Mouse (Mus musculus) heart, embryonic 15.5 days (tissue): ENCODE results near the gene Adgrf5. TPM values are rescaled to one million over a fixed set of nuclear protein-coding genes. Genes with fewer than 3 reads are reported as not detected.
A peak's percentile ranks its signal among the peaks of the same experiment; 100 is the strongest.

Experiments
- ATAC-seq: fragments of 200-750 bp; cut with Nextera tagmentation; replicated peaks from 2 replicates; pipeline ENCODE4 v1.8.0; 2017; ENCODE audit warnings: low read depth, moderate TSS enrichment; ENCODE audit not compliant: insufficient number of reproducible peaks, insufficient read depth, low FRiP score
- H3K27ac ChIP-seq: fragments of 300-500 bp; sonication (generic); 2 replicates; pipeline ENCODE4 v1.5.1; 2015; ENCODE audit warnings: mild to moderate bottlenecking, inconsistent platforms
- H3K27me3 ChIP-seq: fragments of 300-500 bp; sonication (generic); 2 replicates; pipeline ENCODE4 v1.6.1; 2015; ENCODE audit warnings: inconsistent platforms
- H3K36me3 ChIP-seq: fragments of 300-500 bp; sonication (generic); 2 replicates; pipeline ENCODE4 v1.6.1; 2015; ENCODE audit warnings: mild to moderate bottlenecking, inconsistent platforms
- H3K4me1 ChIP-seq: fragments of 300-500 bp; sonication (generic); replicated peaks from 2 replicates; pipeline ENCODE4 v1.6.1; 2015; ENCODE audit warnings: inconsistent platforms
- H3K4me2 ChIP-seq: fragments of 300-500 bp; sonication (generic); 2 replicates; pipeline ENCODE4 v1.6.1; 2015; ENCODE audit warnings: inconsistent platforms, mild to moderate bottlenecking, moderate library complexity
- H3K4me3 ChIP-seq: fragments of 300-500 bp; sonication (generic); 2 replicates; pipeline ENCODE4 v1.5.1; 2015; ENCODE audit warnings: mild to moderate bottlenecking, inconsistent platforms
- H3K9ac ChIP-seq: fragments of 300-500 bp; sonication (generic); 2 replicates; pipeline ENCODE4 v1.6.1; 2015; ENCODE audit warnings: mild to moderate bottlenecking, inconsistent platforms
- H3K9me3 ChIP-seq: fragments of 300-500 bp; sonication (generic); replicated peaks from 2 replicates; pipeline ENCODE4 v1.6.1; 2016; ENCODE audit warnings: inconsistent platforms
- WGBS: fragments of 180-500 bp; shearing (Covaris S2); methylation state at CpG from one replicate; pipeline ENCODE4 v1.1.7; 2015; ENCODE audit warnings: mixed read lengths; 5-methylcytosine and 5-hydroxymethylcytosine counted together
- polyA plus RNA-seq: library from polyadenylated mRNA; unstranded; fragments of >200 nt; fragmentation: Nextera tagmentation; extraction: Ambion mirVana; gene quantifications from 2 replicates; pipeline ENCODE4 v1.2.1, GENCODE M21; 2015

Adgrf5 gene
- polyA plus RNA-seq, 1 experiment from 2014 or later: 20.5 TPM

GRCm38 (mm10) chr17:43378703-43379102 is 18.5 kb downstream of the Adgrf5 start:
- H3K27ac ChIP-seq: no peak overlapping the region
- ATAC-seq: no peak
- no peaks in the 10 kb centered on the region for H3K36me3 ChIP-seq
- no peaks in the 10 kb centered on the region for H3K27me3 ChIP-seq
- no peak overlapping the region for H3K9ac ChIP-seq
- H3K4me1 ChIP-seq: peaks cover 10% of the 10 kb centered on the region
- no peak overlapping the region for H3K4me2 ChIP-seq
- H3K9me3 ChIP-seq: no peaks in the 10 kb centered on the region
- no peak overlapping the region for H3K4me3 ChIP-seq
- WGBS: 46% methylated on average over 5 of the region's 5 CpGs

GRCm38 (mm10) chr17:43386331-43386730 is 26.1 kb downstream of the Adgrf5 start:
- no peaks in the 10 kb centered on the region for H3K27me3 ChIP-seq
- H3K4me1 ChIP-seq: peaks cover 11% of the 10 kb centered on the region
- no peak overlapping the region for H3K4me2 ChIP-seq
- H3K36me3 ChIP-seq: no peaks in the 10 kb centered on the region
- no peak overlapping the region for H3K4me3 ChIP-seq
- no peak for ATAC-seq
- no peak overlapping the region for H3K27ac ChIP-seq
- H3K9ac ChIP-seq: no peak overlapping the region
- WGBS: 82% methylated on average over 5 of the region's 5 CpGs
- H3K9me3 ChIP-seq: no peaks in the 10 kb centered on the region

GRCm38 (mm10) chr17:43387171-43387570 is 26.9 kb downstream of the Adgrf5 start:
- H3K4me1 ChIP-seq: peaks cover 11% of the 10 kb centered on the region
- H3K27me3 ChIP-seq: no peaks in the 10 kb centered on the region
- H3K27ac ChIP-seq: no peak overlapping the region
- WGBS: 22% methylated on average over 3 of the region's 3 CpGs
- no peaks in the 10 kb centered on the region for H3K36me3 ChIP-seq
- H3K9me3 ChIP-seq: no peaks in the 10 kb centered on the region
- no peak overlapping the region for H3K4me2 ChIP-seq
- no peak overlapping the region for H3K4me3 ChIP-seq
- ATAC-seq: no peak
- no peak overlapping the region for H3K9ac ChIP-seq

- H3K27ac ChIP-seq: peak overlapping the region; percentile 47
- 75% methylated on average over 11 of the region's 11 CpGs for WGBS
- ATAC-seq: no peak
These were observed 29.0 kb downstream of the Adgrf5 start for GRCm38 (mm10) chr17:43389256-43389655.

GRCm38 (mm10) chr17:43392191-43392590 is 31.9 kb downstream of the Adgrf5 start:
- H3K36me3 ChIP-seq: no peaks in the 10 kb centered on the region
- no peak overlapping the region for H3K27ac ChIP-seq
- no peak overlapping the region for H3K9ac ChIP-seq
- H3K27me3 ChIP-seq: no peaks in the 10 kb centered on the region
- no peak for ATAC-seq
- peaks cover 6% of the 10 kb centered on the region for H3K4me1 ChIP-seq
- whole genome bisulfite sequencing: 68% methylated on average over 9 of the region's 9 CpGs
- 0 out of 2 replicates have a peak overlapping the region, but pooled peaks have one; percentile 4 for H3K4me2 ChIP-seq
- no peaks in the 10 kb centered on the region for H3K9me3 ChIP-seq
- H3K4me3 ChIP-seq: no peak overlapping the region

More at GRCm38 (mm10) chr17:43389256-43389655, 29.0 kb downstream of the Adgrf5 start:
- Histone ChIP-seq H3K4me2 (peak overlapping the region; percentile 21; the same call in 1 of the 2 replicates), H3K36me3 (no peaks in the 10 kb centered on the region), H3K27me3 (no peaks in the 10 kb centered on the region), H3K4me1 (peaks cover 11% of the 10 kb centered on the region), H3K9ac (no peak overlapping the region; the same call in 1 of the 2 replicates), H3K9me3 (no peaks in the 10 kb centered on the region), H3K4me3 (peak overlapping the region; percentile 27)

- H3K4me1 ChIP-seq: peaks cover 9% of the 10 kb centered on the region
- no peaks in the 10 kb centered on the region for H3K27me3 ChIP-seq
- H3K27ac ChIP-seq: no peak overlapping the region
- no peak overlapping the region for H3K9ac ChIP-seq
- no peak for ATAC-seq
- no peaks in the 10 kb centered on the region for H3K9me3 ChIP-seq
- no peaks in the 10 kb centered on the region for H3K36me3 ChIP-seq
- H3K4me3 ChIP-seq: no peak overlapping the region
- H3K4me2 ChIP-seq: no peak overlapping the region
- WGBS: 86% methylated on average over 8 of the region's 8 CpGs
These were observed 33.4 kb downstream of the Adgrf5 start for GRCm38 (mm10) chr17:43393669-43394068.

- Histone ChIP-seq H3K36me3 (no peaks in the 10 kb centered on the region), H3K4me1 (peaks cover 19% of the 10 kb centered on the region), H3K4me3 (no peak overlapping the region), H3K9ac (no peak overlapping the region), H3K9me3 (no peaks in the 10 kb centered on the region), H3K4me2 (no peak overlapping the region), H3K27ac (no peak overlapping the region), H3K27me3 (no peaks in the 10 kb centered on the region)
- 59% methylated on average over 12 of the region's 12 CpGs for WGBS
- no peak for ATAC-seq
These were observed 35.4 kb downstream of the Adgrf5 start for GRCm38 (mm10) chr17:43395400-43396258.

- Histone ChIP-seq H3K4me3 (no peak overlapping the region), H3K27ac (no peak overlapping the region), H3K27me3 (no peaks in the 10 kb centered on the region), H3K4me2 (no peak overlapping the region), H3K4me1 (peaks cover 21% of the 10 kb centered on the region), H3K36me3 (no peaks in the 10 kb centered on the region), H3K9ac (no peak overlapping the region), H3K9me3 (no peaks in the 10 kb centered on the region)
- no peak for ATAC-seq
- 42% methylated on average over 7 of the region's 7 CpGs for WGBS
These were observed 38.4 kb downstream of the Adgrf5 start for GRCm38 (mm10) chr17:43398612-43399011.

GRCm38 (mm10) chr17:43399151-43399550 is 38.9 kb downstream of the Adgrf5 start:
- Histone ChIP-seq H3K4me1 (peaks cover 21% of the 10 kb centered on the region), H3K4me3 (no peak overlapping the region), H3K9me3 (no peaks in the 10 kb centered on the region), H3K36me3 (no peaks in the 10 kb centered on the region), H3K4me2 (no peak overlapping the region), H3K9ac (no peak overlapping the region), H3K27ac (no peak overlapping the region), H3K27me3 (no peaks in the 10 kb centered on the region)
- no peak for ATAC-seq
- WGBS: 57% methylated on average over 3 of the region's 3 CpGs

GRCm38 (mm10) chr17:43400483-43400882 is 40.2 kb downstream of the Adgrf5 start:
- Histone ChIP-seq H3K36me3 (no peaks in the 10 kb centered on the region), H3K9me3 (no peaks in the 10 kb centered on the region), H3K4me1 (peaks cover 21% of the 10 kb centered on the region), H3K4me3 (no peak overlapping the region), H3K9ac (no peak overlapping the region), H3K27ac (no peak overlapping the region), H3K4me2 (no peak overlapping the region), H3K27me3 (no peaks in the 10 kb centered on the region)
- 45% methylated on average over 10 of the region's 10 CpGs for WGBS
- ATAC-seq: 0 out of 2 replicates have a peak, but pooled peaks have one; percentile 34

- Histone ChIP-seq H3K27me3 (no peaks in the 10 kb centered on the region), H3K36me3 (no peaks in the 10 kb centered on the region), H3K9ac (no peak overlapping the region), H3K9me3 (no peaks in the 10 kb centered on the region), H3K4me3 (no peak overlapping the region), H3K4me1 (peaks cover 15% of the 10 kb centered on the region), H3K4me2 (no peak overlapping the region), H3K27ac (no peak overlapping the region)
- no peak for ATAC-seq
- 59% methylated on average over 6 of the region's 6 CpGs for WGBS
These were observed 43.6 kb downstream of the Adgrf5 start for GRCm38 (mm10) chr17:43403851-43404250.

- no peak for ATAC-seq
- Histone ChIP-seq H3K4me2 (no peak overlapping the region), H3K9ac (no peak overlapping the region), H3K4me3 (no peak overlapping the region), H3K27ac (no peak overlapping the region), H3K36me3 (no peaks in the 10 kb centered on the region), H3K27me3 (no peaks in the 10 kb centered on the region), H3K9me3 (no peaks in the 10 kb centered on the region), H3K4me1 (peaks cover 13% of the 10 kb centered on the region)
- 78% methylated on average over 5 of the region's 5 CpGs for WGBS
These were observed 44.2 kb downstream of the Adgrf5 start for GRCm38 (mm10) chr17:43404408-43404807.
